Mouse (Mus musculus): ENCODE data around the gene Araf. TPM values are rescaled to one million over a fixed set of nuclear protein-coding genes. Genes with fewer than 3 reads are reported as not detected.

Araf gene
- polyA plus RNA-seq (2017; shearing (Covaris generic)) = 100 to 1,000 TPM; 164 to 204 TPM

DNA sequence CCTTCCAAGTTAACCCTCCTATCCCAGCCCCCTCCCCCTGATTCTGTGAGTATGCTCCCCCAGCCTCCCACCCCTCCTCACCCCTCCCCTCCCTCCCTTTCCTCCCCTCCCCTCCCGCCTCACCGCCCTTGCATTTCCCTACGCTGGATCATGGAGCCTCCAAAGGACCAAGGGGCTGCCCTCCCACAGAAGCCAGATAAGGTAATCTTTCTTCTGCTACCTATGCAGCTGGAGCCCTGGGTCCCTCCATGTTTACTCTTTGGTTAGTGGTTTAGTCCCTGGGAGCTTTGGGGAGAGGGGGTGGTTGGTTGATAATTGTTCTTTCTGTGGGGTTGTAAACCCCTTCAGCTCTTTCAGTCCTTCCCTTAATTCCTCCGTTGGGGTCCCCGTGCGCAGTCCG lies at the start of gene Araf:
Gene Araf (plus strand): TSS at position 134 of the 400 bp plus-strand sequence.

DNA sequence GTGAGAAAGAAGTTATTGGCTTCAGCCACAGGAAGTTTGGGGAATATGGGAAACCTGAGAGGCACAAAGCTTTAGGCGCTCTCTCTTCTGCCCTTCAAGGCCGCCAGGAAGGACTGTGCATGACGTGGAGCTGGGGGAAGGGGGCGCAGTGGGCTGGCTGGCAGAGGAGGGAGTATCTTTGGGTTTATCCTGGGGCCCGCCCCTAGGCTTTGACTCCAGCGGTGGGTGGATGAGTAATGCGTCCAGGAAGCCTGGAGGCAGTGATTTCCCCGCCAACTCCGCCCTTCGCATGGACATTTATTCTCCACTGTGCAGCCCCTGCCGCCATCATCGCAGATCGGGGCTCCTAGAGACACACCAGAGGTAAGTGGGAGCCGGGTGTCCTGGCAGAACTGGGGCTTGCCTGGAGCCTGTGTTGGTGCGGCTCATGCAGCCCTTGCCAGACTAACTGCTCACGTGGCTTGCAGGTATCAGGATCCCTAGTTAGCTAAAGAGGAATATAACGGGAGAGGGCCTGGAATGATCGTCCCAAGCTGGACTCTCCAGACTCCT lies 72.4 kb downstream of the Araf start, which contains the start of gene Timp1:
Gene Timp1 (plus strand): TSS at position 205 of the 552 bp plus-strand sequence.

Other genes with a start within 250 kb of the Araf start
- not detected for gene Rgn, start 248.0 kb upstream of the Araf start, polyA plus RNA-seq (2017; shearing (Covaris generic))
- 10 to 100 TPM; 58.5 to 72.9 TPM for gene Rbm10, start 180.3 kb upstream of the Araf start, polyA plus RNA-seq (2017; shearing (Covaris generic))
- gene Ndufb11, start 180.2 kb upstream of the Araf start, polyA plus RNA-seq (2017; shearing (Covaris generic)) = 100 to 1,000 TPM; 152 to 161 TPM
- gene Uba1, start 139.5 kb upstream of the Araf start, polyA plus RNA-seq (2017; shearing (Covaris generic)) = 100 to 1,000 TPM; 199 to 219 TPM
- 100 to 1,000 TPM in 1 of 2 experiments, 10 to 100 TPM in 1; 72.1 to 112 TPM for gene Cdk16, start 109.9 kb upstream of the Araf start, polyA plus RNA-seq (2017; shearing (Covaris generic))
- 10 to 100 TPM; 16.2 to 22.6 TPM for gene Usp11, start 93.9 kb upstream of the Araf start, polyA plus RNA-seq (2017; shearing (Covaris generic))
- 1 to 10 TPM in 1 of 2 experiments, under 1 TPM in 1; 0.74 to 1.0 TPM for gene Timp1, start 72.4 kb downstream of the Araf start, polyA plus RNA-seq (2017; shearing (Covaris generic))
- under 1 TPM; 0.06 to 0.56 TPM for gene Syn1, start 123.2 kb downstream of the Araf start, polyA plus RNA-seq (2017; shearing (Covaris generic))
- gene Cfp, start 133.7 kb downstream of the Araf start, polyA plus RNA-seq (2017; shearing (Covaris generic)) = 10 to 100 TPM in 1 of 2 experiments, 1 to 10 TPM in 1; 1.3 to 11.3 TPM
- 10 to 100 TPM in 1 of 2 experiments, 1 to 10 TPM in 1; 9.6 to 10.4 TPM for gene Elk1, start 152.8 kb downstream of the Araf start, polyA plus RNA-seq (2017; shearing (Covaris generic))
- 10 to 100 TPM; 37.5 to 38.0 TPM for gene Uxt, start 164.2 kb downstream of the Araf start, polyA plus RNA-seq (2017; shearing (Covaris generic))